Comparison of ENCODE assay signal across 8 mouse cellular contexts in genomic region chr12:13083337-13084054, GRCm38 (mm10).
DNase-seq lines count a peak whose midpoint lies in the region; ATAC-seq and TF ChIP-seq lines count a peak whose summit lies in the region.

No protein-coding gene starts in this region.

- no peaks in the 10 kb centered on the region for H3K9me3 ChIP-seq in neural tube, embryonic 11.5 days (ENCODE audit: control insufficient read depth, low read length)
- H3K9me3 ChIP-seq in intestine, postnatal 0 days (ENCODE audit: control insufficient read depth): no peaks in the 10 kb centered on the region

- DNase-seq in cerebellum, adult 9-10 months: peak; percentile 5
- DNase-seq in cerebellum, adult 11 months: no peak
- DNase-seq in neural tube, embryonic 11.5 days (ENCODE audit: low spot score): peak; percentile 65
- DNase-seq in neural tube, embryonic 10.5 days (ENCODE audit: extremely low spot score, low spot score): no peak
- peak; percentile 58 for DNase-seq in kidney, postnatal 14 days
- peak; percentile 16 to 23 for DNase-seq in right cerebral cortex, postnatal 36 days (ENCODE audit: low spot score in 2 of 2)
- no peak for DNase-seq in frontal cortex, postnatal 25 days (ENCODE audit: low spot score in 2 of 2)

- no peak overlapping the region for H3K9ac ChIP-seq in neural tube, embryonic 11.5 days (ENCODE audit: low read length)
- no peak overlapping the region for H3K9ac ChIP-seq in intestine, postnatal 0 days (ENCODE audit: low read depth, low read length)

- WGBS in neural tube, embryonic 11.5 days: 70% methylated on average over 8 of the region's 8 CpGs
- WGBS in intestine, postnatal 0 days: 62% methylated on average over 8 of the region's 8 CpGs

- H3K36me3 ChIP-seq in neural tube, embryonic 11.5 days (ENCODE audit: control insufficient read depth, insufficient read depth, low read length): no peaks in the 10 kb centered on the region
- no peaks in the 10 kb centered on the region for H3K36me3 ChIP-seq in intestine, postnatal 0 days (ENCODE audit: control insufficient read depth, insufficient read depth)

- H3K27ac ChIP-seq in neural tube, embryonic 11.5 days (ENCODE audit: low read depth, low read length): no peak overlapping the region
- H3K27ac ChIP-seq in intestine, postnatal 0 days (ENCODE audit: low read depth, low read length): no peak overlapping the region

- no peak for TF ChIP-seq CTCF in intestine, postnatal 0 days (IDR thresholded peaks at IDR 0.05; ENCODE audit: low read depth)

- peaks cover 2% of the 10 kb centered on the region; the same call in 1 of the 2 replicates for H3K4me1 ChIP-seq in neural tube, embryonic 11.5 days (ENCODE audit: control insufficient read depth, insufficient read depth, low read length)
- H3K4me1 ChIP-seq in intestine, postnatal 0 days (replicated peaks; ENCODE audit: control insufficient read depth, insufficient read depth, low read length): no peaks in the 10 kb centered on the region

- no peak overlapping the region for H3K4me2 ChIP-seq in neural tube, embryonic 11.5 days (ENCODE audit: low read depth)
- H3K4me2 ChIP-seq in intestine, postnatal 0 days (replicated peaks; ENCODE audit: low read depth): no peak overlapping the region

- no peak overlapping the region for H3K4me3 ChIP-seq in neural tube, embryonic 11.5 days (ENCODE audit: low read depth, low read length)
- no peak overlapping the region for H3K4me3 ChIP-seq in intestine, postnatal 0 days (ENCODE audit: low read depth, low read length)

- no peaks in the 10 kb centered on the region for H3K27me3 ChIP-seq in neural tube, embryonic 11.5 days (ENCODE audit: control insufficient read depth, insufficient read depth, low read length)
- no peaks in the 10 kb centered on the region for H3K27me3 ChIP-seq in intestine, postnatal 0 days (replicated peaks; ENCODE audit: control insufficient read depth, insufficient read depth, low read length)

- peak; percentile 78 for ATAC-seq in neural tube, embryonic 11.5 days (ENCODE audit: insufficient read depth, low FRiP score, low TSS enrichment)
- ATAC-seq in intestine, postnatal 0 days: no peak

Comparison
In these comparisons a context has a peak if more than half of its experiments do, and no peak if none do; other contexts are left out.
1. DNase-seq: peak in cerebellum, adult 9-10 months (single experiment), neural tube, embryonic 11.5 days (single experiment), kidney, postnatal 14 days (single experiment) and right cerebral cortex, postnatal 36 days (2 of 2); none in cerebellum, adult 11 months (single experiment), neural tube, embryonic 10.5 days (single experiment) and frontal cortex, postnatal 25 days (0 of 2).